Mouse (Mus musculus): Measurements from ENCODE around the gene Mfap4. TPM values are rescaled to one million over a fixed set of nuclear protein-coding genes. Genes with fewer than 3 reads are reported as not detected.

Gene Mfap4
- 229 and 237 TPM in 2 replicates for polyA plus RNA-seq (2015; fragmentation: Nextera tagmentation; extraction: Ambion mirVana)

- Histone ChIP-seq H3K9me3 (ENCODE audit: control insufficient read depth, low read length) (no peaks in the 10 kb centered on the region), H3K36me3 (ENCODE audit: control insufficient read depth, insufficient read depth, low read length) (0 out of 2 replicates have a peak, but pooled peaks cover 3% of the 10 kb centered on the region), H3K4me2 (ENCODE audit: low read depth, low read length) (peak within 1 kb of the TSS; percentile 55), H3K27ac (ENCODE audit: low read length) (peak within 1 kb of the TSS; percentile 97), H3K27me3 (replicated peaks; ENCODE audit: control insufficient read depth, insufficient read depth, low read length) (no peaks in the 10 kb centered on the region), H3K4me3 (ENCODE audit: low read length) (peak within 1 kb of the TSS; percentile 47), H3K4me1 (ENCODE audit: control insufficient read depth, insufficient read depth, low read length) (peaks cover 25% of the 10 kb centered on the region), H3K9ac (ENCODE audit: low read depth, low read length) (peak within 1 kb of the TSS; percentile 72)
- 24% methylated on average over 20 of the region's 20 CpGs for WGBS
- ATAC-seq, result peak; percentile 88
Observed at GRCm38 (mm10) chr11:61484613-61485540, at the start of gene Mfap4. Gene Mfap4, plus strand, starts transcription at chr11:61485431.

GRCm38 (mm10) chr11:61436298-61436697 lies 48.9 kb upstream of the Mfap4 start:
- H3K9me3 ChIP-seq (ENCODE audit: control insufficient read depth, low read length), result no peaks in the 10 kb centered on the region
- no peak overlapping the region for H3K27ac ChIP-seq (ENCODE audit: low read length)
- no peak for ATAC-seq
- no peak overlapping the region for H3K4me2 ChIP-seq (ENCODE audit: low read depth, low read length)
- 75% methylated on average over 2 of the region's 2 CpGs for WGBS
- no peak overlapping the region for H3K4me3 ChIP-seq (ENCODE audit: low read length)
- no peaks in the 10 kb centered on the region for H3K27me3 ChIP-seq (replicated peaks; ENCODE audit: control insufficient read depth, insufficient read depth, low read length)
- H3K9ac ChIP-seq (ENCODE audit: low read depth, low read length), result no peak overlapping the region
- H3K4me1 ChIP-seq (ENCODE audit: control insufficient read depth, insufficient read depth, low read length), result no peaks in the 10 kb centered on the region
- H3K36me3 ChIP-seq (ENCODE audit: control insufficient read depth, insufficient read depth, low read length), result no peaks in the 10 kb centered on the region

GRCm38 (mm10) chr11:61439170-61439569 lies 46.1 kb upstream of the Mfap4 start:
- H3K9me3 ChIP-seq (ENCODE audit: control insufficient read depth, low read length), result no peaks in the 10 kb centered on the region
- WGBS, result 55% methylated on average over 3 of the region's 3 CpGs
- no peaks in the 10 kb centered on the region for H3K36me3 ChIP-seq (ENCODE audit: control insufficient read depth, insufficient read depth, low read length)
- H3K27me3 ChIP-seq (replicated peaks; ENCODE audit: control insufficient read depth, insufficient read depth, low read length), result no peaks in the 10 kb centered on the region
- no peak overlapping the region for H3K27ac ChIP-seq (ENCODE audit: low read length)
- no peaks in the 10 kb centered on the region for H3K4me1 ChIP-seq (ENCODE audit: control insufficient read depth, insufficient read depth, low read length)
- no peak overlapping the region for H3K4me3 ChIP-seq (ENCODE audit: low read length)
- H3K4me2 ChIP-seq (ENCODE audit: low read depth, low read length), result no peak overlapping the region
- ATAC-seq, result no peak
- no peak overlapping the region for H3K9ac ChIP-seq (ENCODE audit: low read depth, low read length)

GRCm38 (mm10) chr11:61440416-61440815 lies 44.8 kb upstream of the Mfap4 start:
- WGBS, result 90% methylated on average over 4 of the region's 4 CpGs
- no peaks in the 10 kb centered on the region for H3K9me3 ChIP-seq (ENCODE audit: control insufficient read depth, low read length)
- no peaks in the 10 kb centered on the region for H3K4me1 ChIP-seq (ENCODE audit: control insufficient read depth, insufficient read depth, low read length)
- H3K27me3 ChIP-seq (replicated peaks; ENCODE audit: control insufficient read depth, insufficient read depth, low read length), result no peaks in the 10 kb centered on the region
- H3K4me2 ChIP-seq (ENCODE audit: low read depth, low read length), result no peak overlapping the region
- no peaks in the 10 kb centered on the region for H3K36me3 ChIP-seq (ENCODE audit: control insufficient read depth, insufficient read depth, low read length)
- no peak overlapping the region for H3K9ac ChIP-seq (ENCODE audit: low read depth, low read length)
- ATAC-seq, result no peak
- no peak overlapping the region for H3K4me3 ChIP-seq (ENCODE audit: low read length)
- H3K27ac ChIP-seq (ENCODE audit: low read length), result no peak overlapping the region

GRCm38 (mm10) chr11:61441670-61442069 lies 43.6 kb upstream of the Mfap4 start:
- Histone ChIP-seq H3K27ac (ENCODE audit: low read length) (no peak overlapping the region), H3K9me3 (ENCODE audit: control insufficient read depth, low read length) (no peaks in the 10 kb centered on the region), H3K27me3 (replicated peaks; ENCODE audit: control insufficient read depth, insufficient read depth, low read length) (no peaks in the 10 kb centered on the region), H3K4me3 (ENCODE audit: low read length) (no peak overlapping the region), H3K4me2 (ENCODE audit: low read depth, low read length) (no peak overlapping the region), H3K4me1 (ENCODE audit: control insufficient read depth, insufficient read depth, low read length) (no peaks in the 10 kb centered on the region), H3K36me3 (ENCODE audit: control insufficient read depth, insufficient read depth, low read length) (no peaks in the 10 kb centered on the region), H3K9ac (ENCODE audit: low read depth, low read length) (no peak overlapping the region)
- 85% methylated on average over 7 of the region's 7 CpGs for WGBS
- no peak for ATAC-seq

GRCm38 (mm10) chr11:61443807-61444206 lies 41.4 kb upstream of the Mfap4 start:
- Histone ChIP-seq H3K4me3 (ENCODE audit: low read length) (no peak overlapping the region), H3K9me3 (ENCODE audit: control insufficient read depth, low read length) (no peaks in the 10 kb centered on the region), H3K4me2 (ENCODE audit: low read depth, low read length) (no peak overlapping the region), H3K27me3 (replicated peaks; ENCODE audit: control insufficient read depth, insufficient read depth, low read length) (no peaks in the 10 kb centered on the region), H3K36me3 (ENCODE audit: control insufficient read depth, insufficient read depth, low read length) (no peaks in the 10 kb centered on the region), H3K4me1 (ENCODE audit: control insufficient read depth, insufficient read depth, low read length) (peaks cover 3% of the 10 kb centered on the region; the same call in 1 of the 2 replicates), H3K27ac (ENCODE audit: low read length) (no peak overlapping the region), H3K9ac (ENCODE audit: low read depth, low read length) (no peak overlapping the region)
- WGBS, result 87% methylated on average over 6 of the region's 6 CpGs
- ATAC-seq, result no peak

GRCm38 (mm10) chr11:61447296-61447695 lies 37.9 kb upstream of the Mfap4 start:
- WGBS, result 77% methylated on average over 8 of the region's 8 CpGs
- Histone ChIP-seq H3K36me3 (ENCODE audit: control insufficient read depth, insufficient read depth, low read length) (no peaks in the 10 kb centered on the region), H3K4me3 (ENCODE audit: low read length) (no peak overlapping the region), H3K9me3 (ENCODE audit: control insufficient read depth, low read length) (no peaks in the 10 kb centered on the region), H3K9ac (ENCODE audit: low read depth, low read length) (no peak overlapping the region), H3K27me3 (replicated peaks; ENCODE audit: control insufficient read depth, insufficient read depth, low read length) (no peaks in the 10 kb centered on the region), H3K4me1 (ENCODE audit: control insufficient read depth, insufficient read depth, low read length) (peaks cover 3% of the 10 kb centered on the region; the same call in 1 of the 2 replicates), H3K4me2 (ENCODE audit: low read depth, low read length) (no peak overlapping the region), H3K27ac (ENCODE audit: low read length) (no peak overlapping the region)
- no peak for ATAC-seq

GRCm38 (mm10) chr11:61448041-61448440 lies 37.2 kb upstream of the Mfap4 start:
- no peak for ATAC-seq
- Histone ChIP-seq H3K9me3 (ENCODE audit: control insufficient read depth, low read length) (no peaks in the 10 kb centered on the region), H3K36me3 (ENCODE audit: control insufficient read depth, insufficient read depth, low read length) (no peaks in the 10 kb centered on the region), H3K9ac (ENCODE audit: low read depth, low read length) (no peak overlapping the region), H3K27me3 (replicated peaks; ENCODE audit: control insufficient read depth, insufficient read depth, low read length) (no peaks in the 10 kb centered on the region), H3K4me3 (ENCODE audit: low read length) (no peak overlapping the region), H3K27ac (ENCODE audit: low read length) (no peak overlapping the region), H3K4me1 (ENCODE audit: control insufficient read depth, insufficient read depth, low read length) (peaks cover 3% of the 10 kb centered on the region; the same call in 1 of the 2 replicates), H3K4me2 (ENCODE audit: low read depth, low read length) (no peak overlapping the region)
- 57% methylated on average over 5 of the region's 5 CpGs for WGBS

GRCm38 (mm10) chr11:61448599-61449225 lies 36.5 kb upstream of the Mfap4 start:
- Histone ChIP-seq H3K27ac (ENCODE audit: low read length) (no peak overlapping the region), H3K9ac (ENCODE audit: low read depth, low read length) (no peak overlapping the region), H3K4me2 (ENCODE audit: low read depth, low read length) (no peak overlapping the region), H3K4me1 (ENCODE audit: control insufficient read depth, insufficient read depth, low read length) (peaks cover 7% of the 10 kb centered on the region; the same call in 1 of the 2 replicates), H3K36me3 (ENCODE audit: control insufficient read depth, insufficient read depth, low read length) (no peaks in the 10 kb centered on the region), H3K9me3 (ENCODE audit: control insufficient read depth, low read length) (no peaks in the 10 kb centered on the region), H3K27me3 (replicated peaks; ENCODE audit: control insufficient read depth, insufficient read depth, low read length) (no peaks in the 10 kb centered on the region), H3K4me3 (ENCODE audit: low read length) (no peak overlapping the region)
- WGBS, result 68% methylated on average over 9 of the region's 9 CpGs
- no peak for ATAC-seq

Data from intestine, embryonic 16.5 days (tissue).